Mouse (Mus musculus): ENCODE data around the gene Babam2. TPM values are rescaled to one million over a fixed set of nuclear protein-coding genes. Genes with fewer than 3 reads are reported as not detected.

Gene Babam2
- polyA plus RNA-seq, 1 experiment, result 77.2 TPM

- no peak overlapping the region for H3K4me3 ChIP-seq
- H3K79me2 ChIP-seq (ENCODE audit: control insufficient read depth, insufficient read depth), result no peaks in the 10 kb centered on the region
- no peak overlapping the region for H3ac ChIP-seq (ENCODE audit: control insufficient read depth, insufficient read length)
- no peak overlapping the region for H3K4me2 ChIP-seq (ENCODE audit: low read depth)
- H3K36me3 ChIP-seq (ENCODE audit: control insufficient read depth, insufficient read depth), result no peaks in the 10 kb centered on the region
- no peaks in the 10 kb centered on the region for H3K27me3 ChIP-seq (ENCODE audit: control insufficient read depth, insufficient read depth, insufficient read length)
- no peak for TF ChIP-seq MYOD1 (IDR thresholded peaks at IDR 0.05; ENCODE audit: control insufficient read depth in 1 of 3, insufficient read length in 2 of 3, low read depth in 2 of 3)
- TF ChIP-seq USF1 (IDR thresholded peaks at IDR 0.05; ENCODE audit: low read depth), result no peak
- no peak for TF ChIP-seq POLR2AphosphoS2 (IDR thresholded peaks at IDR 0.05; ENCODE audit: insufficient read length, low read depth)
- no peak for TF ChIP-seq REST (IDR thresholded peaks at IDR 0.05; ENCODE audit: insufficient read depth, insufficient read length)
- TF ChIP-seq SRF (IDR thresholded peaks at IDR 0.05; ENCODE audit: control insufficient read depth, insufficient read length, low read depth), result no peak
- TF ChIP-seq TCF3 (IDR thresholded peaks at IDR 0.05; ENCODE audit: insufficient read length, low read depth), result no peak
- TF ChIP-seq TCF12 (IDR thresholded peaks at IDR 0.05; ENCODE audit: insufficient read depth, poor library complexity, severe bottlenecking), result no peak
- no peak for TF ChIP-seq POLR2A (IDR thresholded peaks at IDR 0.05; ENCODE audit: insufficient read length, low read depth)
- TF ChIP-seq CEBPB (IDR thresholded peaks at IDR 0.05; ENCODE audit: insufficient read depth, poor library complexity, severe bottlenecking), result no peak
- TF ChIP-seq MYOG (IDR thresholded peaks at IDR 0.05; ENCODE audit: control insufficient read depth in 1 of 3, insufficient read depth in 1 of 3, insufficient read length in 2 of 3, low read depth in 2 of 3), result no peak
- TF ChIP-seq E2F4 (IDR thresholded peaks at IDR 0.05; ENCODE audit: insufficient read depth), result no peak
Observed at GRCm38 (mm10) chr5:31929007-31929406, 231.5 kb downstream of the Babam2 start.

- no peak overlapping the region for H3K4me3 ChIP-seq
- H3K79me2 ChIP-seq (ENCODE audit: control insufficient read depth, insufficient read depth), result no peaks in the 10 kb centered on the region
- H3K36me3 ChIP-seq (ENCODE audit: control insufficient read depth, insufficient read depth), result no peaks in the 10 kb centered on the region
- no peaks in the 10 kb centered on the region for H3K27me3 ChIP-seq (ENCODE audit: control insufficient read depth, insufficient read depth, insufficient read length)
- TF ChIP-seq TCF3 (IDR thresholded peaks at IDR 0.05; ENCODE audit: insufficient read length, low read depth) (no peak), TCF12 (IDR thresholded peaks at IDR 0.05; ENCODE audit: insufficient read depth, poor library complexity, severe bottlenecking) (no peak), POLR2AphosphoS2 (IDR thresholded peaks at IDR 0.05; ENCODE audit: insufficient read length, low read depth) (no peak), USF1 (IDR thresholded peaks at IDR 0.05; ENCODE audit: low read depth) (no peak), REST (IDR thresholded peaks at IDR 0.05; ENCODE audit: insufficient read depth, insufficient read length) (no peak), CEBPB (IDR thresholded peaks at IDR 0.05; ENCODE audit: insufficient read depth, poor library complexity, severe bottlenecking) (no peak), MAX (IDR thresholded peaks at IDR 0.05; ENCODE audit: low read depth) (no peak), POLR2A (IDR thresholded peaks at IDR 0.05; ENCODE audit: insufficient read length, low read depth) (no peak), E2F4 (IDR thresholded peaks at IDR 0.05; ENCODE audit: insufficient read depth) (no peak), MYOG (IDR thresholded peaks at IDR 0.05; ENCODE audit: control insufficient read depth in 1 of 3, insufficient read depth in 1 of 3, insufficient read length in 2 of 3, low read depth in 2 of 3) (no peak)
- no peak overlapping the region for H3ac ChIP-seq (ENCODE audit: control insufficient read depth, insufficient read length)
- H3K4me2 ChIP-seq (ENCODE audit: low read depth), result no peak overlapping the region
Observed at GRCm38 (mm10) chr5:31931127-31931625, 233.7 kb downstream of the Babam2 start.

- Histone ChIP-seq H3K4me3 (no peak overlapping the region), H3K79me2 (ENCODE audit: control insufficient read depth, insufficient read depth) (no peaks in the 10 kb centered on the region), H3ac (ENCODE audit: control insufficient read depth, insufficient read length) (no peak overlapping the region), H3K36me3 (ENCODE audit: control insufficient read depth, insufficient read depth) (no peaks in the 10 kb centered on the region), H3K4me2 (ENCODE audit: low read depth) (no peak overlapping the region), H3K27me3 (ENCODE audit: control insufficient read depth, insufficient read depth, insufficient read length) (no peaks in the 10 kb centered on the region)
- TF ChIP-seq MAX (IDR thresholded peaks at IDR 0.05; ENCODE audit: low read depth) (no peak), TCF12 (IDR thresholded peaks at IDR 0.05; ENCODE audit: insufficient read depth, poor library complexity, severe bottlenecking) (no peak), USF1 (IDR thresholded peaks at IDR 0.05; ENCODE audit: low read depth) (no peak), TCF3 (IDR thresholded peaks at IDR 0.05; ENCODE audit: insufficient read length, low read depth) (no peak), SRF (IDR thresholded peaks at IDR 0.05; ENCODE audit: control insufficient read depth, insufficient read length, low read depth) (no peak), POLR2AphosphoS2 (IDR thresholded peaks at IDR 0.05; ENCODE audit: insufficient read length, low read depth) (no peak), REST (IDR thresholded peaks at IDR 0.05; ENCODE audit: insufficient read depth, insufficient read length) (no peak), MYOD1 (IDR thresholded peaks at IDR 0.05; ENCODE audit: control insufficient read depth in 1 of 3, insufficient read length in 2 of 3, low read depth in 2 of 3) (no peak), E2F4 (IDR thresholded peaks at IDR 0.05; ENCODE audit: insufficient read depth) (no peak), MYOG (IDR thresholded peaks at IDR 0.05; ENCODE audit: control insufficient read depth in 1 of 3, insufficient read depth in 1 of 3, insufficient read length in 2 of 3, low read depth in 2 of 3) (no peak), CEBPB (IDR thresholded peaks at IDR 0.05; ENCODE audit: insufficient read depth, poor library complexity, severe bottlenecking) (no peak), POLR2A (IDR thresholded peaks at IDR 0.05; ENCODE audit: insufficient read length, low read depth) (no peak)
Observed at GRCm38 (mm10) chr5:31931637-31932036, 234.2 kb downstream of the Babam2 start.

GRCm38 (mm10) chr5:31933296-31933695 is 235.8 kb downstream of the Babam2 start:
- no peak overlapping the region for H3K4me3 ChIP-seq
- H3ac ChIP-seq (ENCODE audit: control insufficient read depth, insufficient read length), result no peak overlapping the region
- H3K36me3 ChIP-seq (ENCODE audit: control insufficient read depth, insufficient read depth), result no peaks in the 10 kb centered on the region
- H3K27me3 ChIP-seq (ENCODE audit: control insufficient read depth, insufficient read depth, insufficient read length), result no peaks in the 10 kb centered on the region
- TF ChIP-seq MAX (IDR thresholded peaks at IDR 0.05; ENCODE audit: low read depth) (no peak), MYOD1 (IDR thresholded peaks at IDR 0.05; ENCODE audit: control insufficient read depth in 1 of 3, insufficient read length in 2 of 3, low read depth in 2 of 3) (no peak), MYOG (IDR thresholded peaks at IDR 0.05; ENCODE audit: control insufficient read depth in 1 of 3, insufficient read depth in 1 of 3, insufficient read length in 2 of 3, low read depth in 2 of 3) (no peak), SRF (IDR thresholded peaks at IDR 0.05; ENCODE audit: control insufficient read depth, insufficient read length, low read depth) (no peak), POLR2A (IDR thresholded peaks at IDR 0.05; ENCODE audit: insufficient read length, low read depth) (no peak), REST (IDR thresholded peaks at IDR 0.05; ENCODE audit: insufficient read depth, insufficient read length) (no peak)
- H3K4me2 ChIP-seq (ENCODE audit: low read depth), result no peak overlapping the region
- H3K79me2 ChIP-seq (ENCODE audit: control insufficient read depth, insufficient read depth), result no peaks in the 10 kb centered on the region

GRCm38 (mm10) chr5:31934397-31934796 is 236.9 kb downstream of the Babam2 start:
- H3K36me3 ChIP-seq (ENCODE audit: control insufficient read depth, insufficient read depth), result no peaks in the 10 kb centered on the region

More at GRCm38 (mm10) chr5:31934397-31934796, 236.9 kb downstream of the Babam2 start:
- Histone ChIP-seq H3K4me3 (no peak overlapping the region), H3K4me2 (ENCODE audit: low read depth) (no peak overlapping the region), H3K79me2 (ENCODE audit: control insufficient read depth, insufficient read depth) (no peaks in the 10 kb centered on the region), H3ac (ENCODE audit: control insufficient read depth, insufficient read length) (no peak overlapping the region), H3K27me3 (ENCODE audit: control insufficient read depth, insufficient read depth, insufficient read length) (no peaks in the 10 kb centered on the region)
- no peak for TF ChIP-seq POLR2AphosphoS2 (IDR thresholded peaks at IDR 0.05; ENCODE audit: insufficient read length, low read depth)
- no peak for TF ChIP-seq SRF (IDR thresholded peaks at IDR 0.05; ENCODE audit: control insufficient read depth, insufficient read length, low read depth)
- TF ChIP-seq USF1 (IDR thresholded peaks at IDR 0.05; ENCODE audit: low read depth), result no peak
- no peak for TF ChIP-seq E2F4 (IDR thresholded peaks at IDR 0.05; ENCODE audit: insufficient read depth)
- no peak for TF ChIP-seq TCF3 (IDR thresholded peaks at IDR 0.05; ENCODE audit: insufficient read length, low read depth)
- no peak for TF ChIP-seq REST (IDR thresholded peaks at IDR 0.05; ENCODE audit: insufficient read depth, insufficient read length)
- no peak for TF ChIP-seq MYOD1 (IDR thresholded peaks at IDR 0.05; ENCODE audit: control insufficient read depth in 1 of 3, insufficient read length in 2 of 3, low read depth in 2 of 3)
- no peak for TF ChIP-seq TCF12 (IDR thresholded peaks at IDR 0.05; ENCODE audit: insufficient read depth, poor library complexity, severe bottlenecking)
- TF ChIP-seq POLR2A (IDR thresholded peaks at IDR 0.05; ENCODE audit: insufficient read length, low read depth), result no peak
- no peak for TF ChIP-seq MAX (IDR thresholded peaks at IDR 0.05; ENCODE audit: low read depth)
- no peak for TF ChIP-seq MYOG (IDR thresholded peaks at IDR 0.05; ENCODE audit: control insufficient read depth in 1 of 3, insufficient read depth in 1 of 3, insufficient read length in 2 of 3, low read depth in 2 of 3)
- no peak for TF ChIP-seq CEBPB (IDR thresholded peaks at IDR 0.05; ENCODE audit: insufficient read depth, poor library complexity, severe bottlenecking)
